Mouse (Mus musculus): Measurements from ENCODE around the gene Evl. TPM values are rescaled to one million over a fixed set of nuclear protein-coding genes. Genes with fewer than 3 reads are reported as not detected.

Evl gene
- polyA plus RNA-seq, 1 experiment, result 65.6 TPM

- H3K4me1 ChIP-seq (ENCODE audit: control insufficient read depth, insufficient read depth, low read length), result peaks cover 7% of the 10 kb centered on the region
- TF ChIP-seq POLR2A (IDR thresholded peaks at IDR 0.05; ENCODE audit: borderline replicate concordance, extremely low read depth, low read depth, low read length), result no peak
- no peak for TF ChIP-seq CTCF (IDR thresholded peaks at IDR 0.05; ENCODE audit: insufficient read depth, low read length)
- no peak for DNase-seq
- H3K4me3 ChIP-seq (replicated peaks; ENCODE audit: extremely low read depth, low read depth, low read length), result no peak overlapping the region
These were observed 78.0 kb downstream of the Evl start for GRCm38 (mm10) chr12:108632501-108632900.

GRCm38 (mm10) chr12:108634031-108634430 lies 79.5 kb downstream of the Evl start:
- no peak for DNase-seq
- peaks cover 7% of the 10 kb centered on the region for H3K4me1 ChIP-seq (ENCODE audit: control insufficient read depth, insufficient read depth, low read length)
- H3K4me3 ChIP-seq (replicated peaks; ENCODE audit: extremely low read depth, low read depth, low read length), result no peak overlapping the region
- TF ChIP-seq CTCF (IDR thresholded peaks at IDR 0.05; ENCODE audit: insufficient read depth, low read length) (no peak), POLR2A (IDR thresholded peaks at IDR 0.05; ENCODE audit: borderline replicate concordance, extremely low read depth, low read depth, low read length) (no peak)
- 86% methylated on average over 1 of the region's 1 CpGs for WGBS

- no peak for DNase-seq
- 69% methylated on average over 4 of the region's 4 CpGs for WGBS
These were observed 81.0 kb downstream of the Evl start for GRCm38 (mm10) chr12:108635501-108635900.

GRCm38 (mm10) chr12:108637440-108637839 lies 82.9 kb downstream of the Evl start:
- TF ChIP-seq POLR2A (IDR thresholded peaks at IDR 0.05; ENCODE audit: borderline replicate concordance, extremely low read depth, low read depth, low read length), result no peak
- Histone ChIP-seq H3K4me1 (ENCODE audit: control insufficient read depth, insufficient read depth, low read length) (0 out of 2 replicates have a peak, but pooled peaks cover 2% of the 10 kb centered on the region), H3K4me3 (replicated peaks; ENCODE audit: extremely low read depth, low read depth, low read length) (no peak overlapping the region)
- DNase-seq, result no peak
- WGBS, result 58% methylated on average over 5 of the region's 5 CpGs

More at GRCm38 (mm10) chr12:108635501-108635900, 81.0 kb downstream of the Evl start:
- TF ChIP-seq POLR2A (IDR thresholded peaks at IDR 0.05; ENCODE audit: borderline replicate concordance, extremely low read depth, low read depth, low read length) (no peak), CTCF (IDR thresholded peaks at IDR 0.05; ENCODE audit: insufficient read depth, low read length) (no peak)
- peak overlapping the region; percentile 36 for H3K4me3 ChIP-seq (replicated peaks; ENCODE audit: extremely low read depth, low read depth, low read length)
- peaks cover 7% of the 10 kb centered on the region for H3K4me1 ChIP-seq (ENCODE audit: control insufficient read depth, insufficient read depth, low read length)

- DNase-seq, result no peak
- TF ChIP-seq POLR2A (IDR thresholded peaks at IDR 0.05; ENCODE audit: borderline replicate concordance, extremely low read depth, low read depth, low read length) (no peak), CTCF (IDR thresholded peaks at IDR 0.05; ENCODE audit: insufficient read depth, low read length) (no peak)
- Histone ChIP-seq H3K4me3 (replicated peaks; ENCODE audit: extremely low read depth, low read depth, low read length) (no peak overlapping the region), H3K4me1 (ENCODE audit: control insufficient read depth, insufficient read depth, low read length) (0 out of 2 replicates have a peak, but pooled peaks cover 2% of the 10 kb centered on the region)
- 76% methylated on average over 3 of the region's 3 CpGs for WGBS
These were observed 84.6 kb downstream of the Evl start for GRCm38 (mm10) chr12:108639126-108639525.

- no peak for DNase-seq
- Histone ChIP-seq H3K4me1 (ENCODE audit: control insufficient read depth, insufficient read depth, low read length) (no peaks in the 10 kb centered on the region), H3K4me3 (replicated peaks; ENCODE audit: extremely low read depth, low read depth, low read length) (no peak overlapping the region)
- 87% methylated on average over 3 of the region's 3 CpGs for WGBS
- TF ChIP-seq POLR2A (IDR thresholded peaks at IDR 0.05; ENCODE audit: borderline replicate concordance, extremely low read depth, low read depth, low read length), result no peak
- TF ChIP-seq CTCF (IDR thresholded peaks at IDR 0.05; ENCODE audit: insufficient read depth, low read length), result no peak
These were observed 87.5 kb downstream of the Evl start for GRCm38 (mm10) chr12:108642019-108642418.

- Histone ChIP-seq H3K4me1 (ENCODE audit: control insufficient read depth, insufficient read depth, low read length) (peaks cover 5% of the 10 kb centered on the region), H3K4me3 (replicated peaks; ENCODE audit: extremely low read depth, low read depth, low read length) (no peak overlapping the region)
- no peak for TF ChIP-seq POLR2A (IDR thresholded peaks at IDR 0.05; ENCODE audit: borderline replicate concordance, extremely low read depth, low read depth, low read length)
- TF ChIP-seq CTCF (IDR thresholded peaks at IDR 0.05; ENCODE audit: insufficient read depth, low read length), result no peak
- DNase-seq, result no peak
- 90% methylated on average over 1 of the region's 1 CpGs for WGBS
These were observed 91.7 kb downstream of the Evl start for GRCm38 (mm10) chr12:108646234-108646633.

- TF ChIP-seq POLR2A (IDR thresholded peaks at IDR 0.05; ENCODE audit: borderline replicate concordance, extremely low read depth, low read depth, low read length), result no peak
- Histone ChIP-seq H3K4me1 (ENCODE audit: control insufficient read depth, insufficient read depth, low read length) (peaks cover 5% of the 10 kb centered on the region), H3K4me3 (replicated peaks; ENCODE audit: extremely low read depth, low read depth, low read length) (no peak overlapping the region)
- no peak for DNase-seq
These were observed 93.3 kb downstream of the Evl start for GRCm38 (mm10) chr12:108647784-108648183.

- peaks cover 5% of the 10 kb centered on the region for H3K4me1 ChIP-seq (ENCODE audit: control insufficient read depth, insufficient read depth, low read length)
- TF ChIP-seq POLR2A (IDR thresholded peaks at IDR 0.05; ENCODE audit: borderline replicate concordance, extremely low read depth, low read depth, low read length) (no peak), CTCF (IDR thresholded peaks at IDR 0.05; ENCODE audit: insufficient read depth, low read length) (no peak)
- no peak overlapping the region for H3K4me3 ChIP-seq (replicated peaks; ENCODE audit: extremely low read depth, low read depth, low read length)
- DNase-seq, result peak; percentile 26
- WGBS, result 52% methylated on average over 7 of the region's 7 CpGs
These were observed 96.6 kb downstream of the Evl start for GRCm38 (mm10) chr12:108651053-108651660.

Data from lung, adult 2 months (tissue).